Mouse (Mus musculus) bone marrow, adult 2 months (tissue): ENCODE measurements around the gene Pglyrp2. TPM values are rescaled to one million over a fixed set of nuclear protein-coding genes. Genes with fewer than 3 reads are reported as not detected.
A peak's percentile ranks its signal among the peaks of the same experiment; 100 is the strongest.

ENCODE experiments used
- H3K27ac ChIP-seq: fragments of 200-500 bp; 2 replicates; pipeline ENCODE4 v1.5.1; 2012; ENCODE audit warnings: low read depth, mild to moderate bottlenecking, control low read depth, inconsistent platforms, low read length; ENCODE audit not compliant: control insufficient read depth, poor library complexity, insufficient read depth
- H3K4me1 ChIP-seq: fragments of 200-500 bp; 2 replicates; pipeline ENCODE4 v1.6.1; 2011; ENCODE audit warnings: low read length; ENCODE audit not compliant: control insufficient read depth, insufficient read depth
- H3K4me3 ChIP-seq: fragments of 200-500 bp; replicated peaks from 2 replicates; pipeline ENCODE3; 2011; ENCODE audit warnings: mild to moderate bottlenecking, low read depth, low read length, control low read depth; ENCODE audit not compliant: control insufficient read depth
- CTCF ChIP-seq: fragments of 200-500 bp; IDR thresholded peaks from 2 replicates; pipeline ENCODE4 v1.5.1; 2011; ENCODE audit warnings: low read length, control low read depth; ENCODE audit not compliant: control insufficient read depth, insufficient read depth
- POLR2A ChIP-seq: fragments of 200-500 bp; IDR thresholded peaks from 2 replicates; pipeline ENCODE4 v1.6.1; 2011; ENCODE audit warnings: low read depth, mild to moderate bottlenecking, control low read depth, low read length, borderline replicate concordance; ENCODE audit not compliant: control insufficient read depth
- WGBS: fragments of 180-500 bp; shearing (Covaris S2); methylation state at CpG from one replicate; pipeline ENCODE4 v1.1.7; 2018; 5-methylcytosine and 5-hydroxymethylcytosine counted together
- polyA plus RNA-seq: library from polyadenylated mRNA; stranded (reverse); fragments of >200 nt; gene quantifications from 2 replicates; pipeline ENCODE4 v1.2.4, GENCODE M21; 2011; ENCODE audit warnings: low replicate concordance; ENCODE audit not compliant: missing spikeins, insufficient read depth, insufficient read length

Pglyrp2 gene
- polyA plus RNA-seq, 1 experiment = 3.4 TPM

DNA sequence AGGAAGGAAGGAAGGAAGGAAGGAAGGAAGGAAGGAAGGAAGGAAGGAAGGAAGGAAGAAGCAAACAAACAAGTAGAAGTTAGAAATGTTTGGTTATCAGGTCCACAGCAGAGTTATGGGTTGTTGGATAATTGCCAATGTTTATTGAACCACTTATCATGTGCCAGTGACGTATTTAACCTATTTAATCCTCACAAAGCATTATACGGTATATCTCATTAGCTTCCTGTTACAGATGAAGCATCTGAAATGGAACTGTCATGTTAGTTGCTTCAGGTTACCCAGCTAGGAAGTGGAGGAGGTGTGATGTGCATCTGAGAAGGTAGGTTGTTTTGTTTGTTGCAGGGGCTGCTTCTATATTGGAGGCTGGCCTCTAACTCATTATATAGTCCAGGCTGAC, 4.0 kb downstream of the Pglyrp2 start:
- Histone ChIP-seq H3K27ac (no peak overlapping the region), H3K4me3 (no peak overlapping the region), H3K4me1 (peaks cover 2% of the 10 kb centered on the region; the same call in 1 of the 2 replicates)
- TF ChIP-seq CTCF = no peak
- TF ChIP-seq POLR2A = no peak
- 65% methylated on average over 2 of the region's 2 CpGs for WGBS

DNA sequence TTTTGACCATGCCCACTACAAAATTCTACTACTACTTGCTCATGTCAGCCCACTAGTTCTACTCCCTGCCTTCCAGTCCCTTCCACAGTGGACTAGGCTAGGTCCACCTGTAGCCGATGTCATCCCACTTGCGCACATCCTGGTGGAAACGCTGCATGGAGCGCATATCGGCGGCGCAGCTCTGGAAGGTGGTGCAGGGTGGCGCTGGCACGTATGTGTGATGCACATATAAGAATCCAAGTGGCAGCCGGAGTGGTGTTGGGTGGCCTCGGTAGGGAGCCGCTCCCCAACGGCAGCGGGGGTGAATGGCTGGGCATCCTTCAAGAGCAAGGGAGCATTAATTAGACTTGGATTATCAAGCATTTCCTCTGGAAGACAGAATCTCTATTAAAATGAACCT, 7.2 kb downstream of the Pglyrp2 start:
- 93% methylated on average over 14 of the region's 14 CpGs for WGBS
- no peaks in the 10 kb centered on the region; the same call in 1 of the 2 replicates for H3K4me1 ChIP-seq
- H3K27ac ChIP-seq = no peak overlapping the region
- TF ChIP-seq POLR2A (no peak), CTCF (no peak)
- H3K4me3 ChIP-seq = no peak overlapping the region

DNA sequence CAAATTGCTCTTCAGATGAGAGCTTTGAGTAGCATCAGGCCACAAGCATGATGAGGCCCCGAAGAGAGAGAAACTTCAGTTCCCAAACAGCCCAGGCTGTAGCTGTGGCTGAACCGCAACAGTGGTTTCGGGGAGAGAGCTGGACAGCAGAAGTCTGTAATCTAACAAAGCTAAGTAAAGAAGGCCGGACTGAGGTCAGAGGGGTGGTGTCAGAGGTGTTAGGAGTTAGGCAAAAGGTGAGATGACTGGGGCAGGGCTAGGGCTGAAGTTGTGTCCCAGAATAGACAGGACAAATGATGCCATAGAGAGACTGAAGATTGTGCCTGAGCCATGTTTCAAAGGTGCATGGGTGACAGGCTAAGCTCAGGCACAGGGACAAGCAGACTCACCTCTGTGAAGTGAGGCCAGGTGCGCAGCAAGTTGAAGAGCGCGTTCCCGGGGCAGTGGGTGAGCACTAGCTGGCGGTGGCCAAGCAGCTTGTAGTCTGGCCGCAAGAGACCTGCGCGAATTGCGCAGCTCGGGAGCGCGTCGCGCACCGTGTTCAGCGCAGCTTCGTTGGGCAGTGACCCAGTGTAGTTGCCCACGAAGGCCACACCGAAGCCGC, 8.4 kb downstream of the Pglyrp2 start:
- Histone ChIP-seq H3K4me1 (no peaks in the 10 kb centered on the region; the same call in 1 of the 2 replicates), H3K4me3 (no peak overlapping the region), H3K27ac (no peak overlapping the region)
- 89% methylated on average over 24 of the region's 24 CpGs for WGBS
- TF ChIP-seq POLR2A (no peak), CTCF (no peak)

DNA sequence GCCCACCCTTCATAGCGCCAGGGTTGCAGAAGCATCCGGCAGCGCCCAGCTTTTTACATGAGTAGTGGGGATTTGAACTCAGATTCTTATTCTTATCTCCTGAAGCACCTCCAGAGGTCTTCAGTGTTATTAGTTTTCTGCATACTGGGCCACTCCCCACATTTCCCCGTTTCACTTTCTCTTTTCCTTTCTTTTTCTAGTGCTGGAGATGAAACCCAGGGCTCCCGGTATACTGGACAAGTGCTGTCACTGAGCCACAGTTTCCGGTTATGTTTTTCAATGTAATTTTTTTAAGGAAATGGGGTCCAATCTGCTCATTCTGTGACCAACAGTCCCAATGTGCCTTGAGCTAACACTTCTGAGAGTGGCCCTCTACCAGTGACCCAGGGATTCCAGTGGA, 12.1 kb downstream of the Pglyrp2 start:
- TF ChIP-seq POLR2A = no peak
- no peak for TF ChIP-seq CTCF
- H3K4me3 ChIP-seq = no peak overlapping the region
- no peak overlapping the region for H3K27ac ChIP-seq
- no peaks in the 10 kb centered on the region; the same call in 1 of the 2 replicates for H3K4me1 ChIP-seq
- WGBS = 41% methylated on average over 6 of the region's 6 CpGs

DNA sequence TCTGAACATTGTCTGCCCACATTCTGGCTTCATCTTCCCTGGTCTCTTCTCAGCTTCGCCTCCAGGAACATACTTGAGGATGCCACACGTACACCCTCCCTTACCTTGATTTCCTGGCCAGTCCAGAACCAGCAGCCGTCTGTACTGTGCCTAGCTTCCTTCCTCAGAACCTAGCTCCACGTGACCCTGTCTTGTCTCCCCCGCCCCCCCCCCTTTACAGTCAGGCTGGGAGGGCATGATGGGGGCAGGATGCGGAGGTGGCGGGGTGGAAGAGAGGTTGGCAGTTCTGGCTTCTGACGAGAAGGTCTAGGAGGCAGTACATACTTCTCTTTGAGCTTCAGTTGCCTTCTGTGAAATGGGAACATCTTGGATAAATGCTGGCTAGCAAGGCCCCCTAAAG, 20.6 kb downstream of the Pglyrp2 start, which contains the start of gene Rasal3:
TSS of gene Rasal3 (minus strand) at position 167 of the 400 bp plus-strand sequence.
- H3K4me1 ChIP-seq = peaks cover 2% of the 10 kb centered on the region
- H3K27ac ChIP-seq = peak within 1 kb of the TSS; percentile 85
- 2% methylated on average over 8 of the region's 8 CpGs for WGBS
- peak within 1 kb of the TSS; percentile 95 for H3K4me3 ChIP-seq
- no peak for TF ChIP-seq CTCF
- TF ChIP-seq POLR2A = 0 out of 2 replicates have a peak, but pooled peaks have one; percentile 7

DNA sequence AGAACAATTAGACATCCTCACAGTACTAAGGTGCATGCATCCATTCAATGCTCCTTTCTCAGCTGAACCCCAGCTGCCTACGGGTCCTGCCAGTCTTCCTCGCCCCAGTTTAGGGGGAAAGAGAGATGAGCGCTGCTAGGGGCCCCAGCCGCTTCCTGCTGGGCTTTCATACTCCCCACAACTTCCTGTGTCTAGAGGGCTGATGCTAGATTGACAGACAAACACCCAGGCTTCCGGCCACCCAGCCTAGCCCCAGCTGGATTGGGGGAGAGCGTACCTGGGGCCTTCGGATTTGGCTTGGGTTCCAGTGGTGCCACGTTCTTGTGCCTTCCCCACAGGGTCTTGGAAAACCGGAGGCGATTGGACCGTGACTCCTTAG, 21.2 kb downstream of the Pglyrp2 start:
- Histone ChIP-seq H3K4me1 (peaks cover 2% of the 10 kb centered on the region), H3K27ac (peak overlapping the region; percentile 85), H3K4me3 (peak overlapping the region; percentile 95)
- WGBS = 2% methylated on average over 11 of the region's 11 CpGs
- TF ChIP-seq CTCF (no peak), POLR2A (no peak)

DNA sequence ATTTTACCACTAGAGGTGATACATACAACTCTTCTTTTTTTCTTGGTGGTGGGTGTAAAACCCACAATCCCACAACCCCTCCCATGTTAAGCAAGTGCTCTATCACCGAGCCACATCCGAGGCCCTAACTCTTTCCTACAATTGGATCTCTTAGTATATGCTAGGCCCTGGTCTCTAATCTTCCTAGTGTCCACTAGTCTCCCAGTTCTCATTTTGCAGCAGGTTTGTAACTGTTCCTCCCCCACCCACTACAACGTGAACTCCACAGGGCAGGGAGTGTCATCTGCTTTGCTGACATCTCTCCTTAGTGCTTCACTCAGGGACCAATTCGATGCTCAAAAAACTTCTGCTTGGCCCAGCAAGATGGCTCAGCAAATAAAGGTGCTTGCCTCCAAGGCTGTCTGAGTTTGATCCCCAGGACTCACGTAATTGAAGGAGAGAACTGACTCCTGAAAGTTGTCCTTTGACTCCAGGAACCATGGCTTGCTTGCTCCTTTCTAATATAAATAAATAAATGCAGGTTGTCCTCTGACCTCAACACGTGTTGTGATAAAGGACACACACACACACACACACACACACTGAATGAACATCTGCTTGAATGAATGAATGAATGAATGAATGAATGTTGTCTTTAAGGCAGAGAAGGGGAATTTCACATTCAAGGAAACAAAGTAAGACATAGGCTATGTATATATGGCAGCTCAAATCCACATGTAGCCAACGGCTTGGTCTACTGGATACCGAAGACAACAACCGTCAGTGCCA, 21.8 kb downstream of the Pglyrp2 start:
- TF ChIP-seq POLR2A (no peak), CTCF (no peak)
- peak overlapping the region; percentile 85 for H3K27ac ChIP-seq
- H3K4me1 ChIP-seq = peaks cover 2% of the 10 kb centered on the region
- 6% methylated on average over 9 of the region's 9 CpGs for WGBS
- peak overlapping the region; percentile 95 for H3K4me3 ChIP-seq

DNA sequence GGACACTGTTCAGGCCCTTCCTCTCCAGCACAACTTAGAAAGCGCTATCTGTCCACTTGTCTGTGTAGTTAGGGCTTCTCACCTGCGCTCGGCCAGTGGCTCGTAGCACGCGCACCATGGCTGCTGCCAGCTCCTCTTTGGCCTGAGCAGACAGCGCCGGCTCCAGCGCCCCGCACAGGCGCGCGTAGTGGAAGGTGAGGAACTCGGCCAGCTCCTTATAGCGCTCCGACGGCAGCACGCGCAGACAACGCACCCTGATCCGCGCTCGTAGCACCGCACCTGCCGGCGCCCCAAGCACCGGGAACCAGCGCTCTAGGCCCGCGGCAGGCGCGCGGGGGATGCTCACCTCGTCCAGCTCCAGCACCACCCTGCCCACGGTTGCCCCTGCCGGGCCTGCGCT, 27.7 kb downstream of the Pglyrp2 start:
- no peak overlapping the region for H3K4me3 ChIP-seq
- WGBS = 95% methylated on average over 37 of the region's 37 CpGs
- TF ChIP-seq POLR2A (no peak), CTCF (no peak)
- no peaks in the 10 kb centered on the region for H3K4me1 ChIP-seq
- no peak overlapping the region for H3K27ac ChIP-seq

DNA sequence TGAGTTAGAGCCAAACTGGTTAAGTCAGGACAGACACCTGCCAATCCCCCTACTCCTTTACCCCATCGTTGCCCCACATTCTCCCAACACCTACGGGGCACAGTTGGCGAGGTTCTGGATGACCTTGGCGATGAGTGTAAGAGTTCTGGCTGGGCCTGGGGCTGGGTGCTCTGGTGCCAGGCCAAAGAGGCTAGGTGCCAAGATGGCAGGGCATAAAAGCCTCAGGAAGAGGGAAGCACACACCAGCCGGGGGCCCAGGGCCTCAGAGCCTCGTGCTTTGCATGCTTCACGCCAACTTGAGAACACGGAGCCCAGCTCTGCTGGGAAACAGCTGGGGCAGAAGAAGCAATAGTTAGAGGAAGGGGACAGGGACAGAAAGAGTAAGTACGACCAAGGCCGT, 30.0 kb downstream of the Pglyrp2 start:
- no peak overlapping the region for H3K27ac ChIP-seq
- H3K4me1 ChIP-seq = no peaks in the 10 kb centered on the region
- WGBS = 85% methylated on average over 10 of the region's 10 CpGs
- no peak overlapping the region for H3K4me3 ChIP-seq
- no peak for TF ChIP-seq CTCF
- no peak for TF ChIP-seq POLR2A
